Mouse (Mus musculus) induced T-regulatory cell, adult 2 months (primary cell): ENCODE results near the gene Fbxo10.
A peak's percentile ranks its signal among the peaks of the same experiment; 100 is the strongest.
"Not testable (repeated sequence)": the region's sequence is repeated elsewhere in the genome, so short reads cannot be mapped to it uniquely, and the experiment has no call there.

Source experiments
- DNase-seq: peaks from one replicate; pipeline ENCODE4 v3.0.0-alpha.2; 2012; ENCODE audit warnings: low read depth

Gene Fbxo10

DNA sequence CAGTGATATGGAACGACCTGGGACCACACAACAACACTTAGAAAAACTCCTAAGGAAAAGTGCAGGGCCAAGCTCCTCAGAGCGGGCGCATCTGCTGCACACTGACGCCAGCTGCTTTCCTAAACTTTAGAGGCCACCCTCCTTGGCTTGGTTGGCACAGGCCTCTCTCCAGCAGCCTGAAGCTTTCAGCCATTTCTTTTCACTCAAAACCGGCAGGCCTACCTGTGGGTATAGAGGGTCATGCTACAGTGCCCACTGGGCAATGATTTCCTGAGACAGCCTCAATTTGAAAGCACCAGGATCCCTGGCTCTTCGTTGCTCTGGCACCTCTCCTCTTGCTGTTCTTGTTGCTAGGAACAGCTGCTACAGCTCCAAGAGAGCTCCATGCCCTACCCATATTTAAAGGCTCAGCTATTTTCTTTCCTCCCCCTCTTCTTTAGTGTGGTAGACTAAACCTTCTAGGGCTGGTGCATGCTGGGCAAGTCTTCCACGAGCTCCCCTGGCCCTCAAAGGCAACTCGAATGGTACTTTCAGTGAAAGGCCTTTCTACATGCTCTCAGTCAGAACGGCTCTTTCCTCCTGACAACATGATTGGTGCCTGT is 37.0 kb downstream of the Fbxo10 start:
- DNase-seq = no peak

DNA sequence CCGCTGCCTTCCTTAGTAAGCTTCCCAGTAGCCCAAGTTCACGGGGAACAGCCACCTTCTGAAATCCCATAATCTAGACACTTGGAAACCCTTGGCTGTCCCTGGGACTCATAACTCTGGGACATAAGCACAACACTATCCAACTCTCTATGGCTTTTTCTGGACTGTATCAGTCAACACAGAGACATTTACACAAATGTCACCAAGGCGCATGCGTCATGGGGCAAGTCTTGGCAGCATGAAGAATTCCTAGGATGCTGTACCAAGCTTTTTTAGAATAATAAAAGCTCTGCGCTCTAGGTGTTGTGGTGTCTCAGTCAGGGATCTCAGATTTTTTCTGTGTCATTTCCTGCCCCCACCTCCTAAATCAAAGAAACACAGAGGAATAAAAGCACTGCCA is 37.7 kb downstream of the Fbxo10 start:
- DNase-seq = no peak

DNA sequence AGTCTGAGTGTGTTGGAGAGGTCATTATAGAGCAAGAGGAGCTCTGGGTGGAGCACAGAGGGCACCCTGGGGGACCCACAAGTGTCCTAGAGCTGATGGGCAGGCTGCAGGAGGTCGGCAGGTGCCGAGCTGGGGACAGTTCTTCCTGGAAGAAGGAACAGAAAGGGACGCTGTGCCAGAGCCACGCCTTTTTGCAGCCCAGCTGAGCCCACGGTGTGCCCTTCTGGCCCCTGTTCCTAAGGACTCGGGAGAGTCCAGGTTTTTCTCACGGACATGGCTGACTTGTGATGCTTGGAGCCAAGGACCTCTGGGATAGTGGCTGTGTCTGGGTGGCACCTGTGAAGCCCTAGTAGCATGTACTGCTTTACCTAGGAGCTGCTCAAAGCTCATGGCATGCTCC is 43.6 kb downstream of the Fbxo10 start:
- DNase-seq = no peak

DNA sequence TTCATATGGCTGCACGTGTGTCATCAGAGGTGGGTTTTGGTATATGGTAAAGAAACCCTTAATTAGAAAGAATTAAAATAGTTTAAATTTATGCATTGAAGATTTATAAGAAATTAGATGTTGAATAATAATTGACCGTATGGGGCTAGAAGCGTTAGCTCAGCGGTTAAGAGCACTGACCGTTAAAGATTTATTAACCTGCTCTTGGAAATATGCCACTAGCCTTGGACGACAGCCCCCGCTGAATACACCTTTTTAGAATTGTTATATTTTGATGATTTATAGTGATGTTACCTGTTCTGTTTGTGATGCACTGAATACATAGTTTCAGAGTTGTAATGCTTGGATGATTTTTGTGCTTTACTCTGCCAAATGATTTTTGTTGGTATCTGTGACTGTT is 44.9 kb downstream of the Fbxo10 start:
- DNase-seq = not testable (repeated sequence)

DNA sequence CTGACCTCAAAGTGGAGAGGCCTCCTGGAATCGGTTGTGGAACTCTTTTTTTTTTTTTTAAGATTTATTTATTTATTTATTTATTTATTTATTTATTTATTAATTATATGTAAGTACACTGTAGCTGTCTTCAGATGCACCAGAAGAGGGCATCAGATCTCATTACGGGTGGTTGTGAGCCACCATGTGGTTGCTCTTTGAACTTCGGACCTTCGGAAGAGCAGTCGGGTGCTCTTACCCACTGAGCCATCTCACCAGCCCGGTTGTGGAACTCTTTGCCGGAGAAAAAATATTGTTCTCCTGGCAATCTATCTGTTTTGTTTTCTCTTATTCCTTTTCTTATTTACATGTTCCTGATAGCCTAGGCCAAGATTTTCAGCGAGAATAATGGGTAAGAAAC is 45.5 kb downstream of the Fbxo10 start:
- DNase-seq = peak; percentile 45

DNA sequence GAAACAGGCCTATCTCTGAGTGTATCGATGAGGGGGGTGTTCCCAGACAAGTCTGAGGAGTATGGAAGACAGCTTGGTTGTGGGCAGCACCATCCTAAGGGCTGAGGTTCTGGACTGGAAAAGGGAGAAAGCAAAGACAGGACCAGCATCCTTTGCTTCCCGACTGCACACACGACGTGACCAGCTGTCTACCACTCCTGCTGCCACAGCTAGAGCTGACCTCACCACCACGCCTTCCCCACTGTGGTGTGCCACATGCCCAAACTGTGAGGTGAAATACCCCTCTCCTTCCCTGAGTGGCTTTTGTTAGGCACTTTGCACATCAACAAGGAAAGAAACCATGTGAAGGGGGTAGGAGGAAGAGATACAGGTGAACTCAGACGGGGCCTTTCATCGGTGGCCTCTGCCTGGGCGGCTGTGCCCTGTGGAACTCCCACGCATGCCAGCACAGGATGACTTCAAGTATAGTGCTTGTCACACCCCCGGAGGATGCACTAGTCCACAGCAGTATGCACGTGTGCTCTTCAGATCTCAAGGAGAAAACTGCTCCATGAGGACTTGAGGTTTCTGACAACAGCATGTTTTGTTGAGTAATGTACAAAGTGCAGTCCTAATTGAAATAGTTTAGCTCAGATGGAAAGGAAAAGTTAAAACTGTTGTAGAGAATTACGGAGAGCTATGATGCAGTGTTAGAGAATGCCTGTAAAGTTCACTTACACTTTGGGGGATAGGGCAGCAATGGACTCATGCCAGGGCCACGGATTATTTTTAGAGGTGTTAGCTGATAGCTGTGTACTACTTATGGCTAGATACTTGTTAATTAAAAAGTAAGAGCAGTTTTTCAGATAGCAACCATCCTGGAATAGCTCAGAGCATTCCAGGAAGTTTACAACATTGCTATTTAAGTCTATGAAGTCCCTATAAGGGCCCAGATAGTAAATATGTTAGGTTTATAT is 46.7 kb downstream of the Fbxo10 start:
- no peak for DNase-seq

DNA sequence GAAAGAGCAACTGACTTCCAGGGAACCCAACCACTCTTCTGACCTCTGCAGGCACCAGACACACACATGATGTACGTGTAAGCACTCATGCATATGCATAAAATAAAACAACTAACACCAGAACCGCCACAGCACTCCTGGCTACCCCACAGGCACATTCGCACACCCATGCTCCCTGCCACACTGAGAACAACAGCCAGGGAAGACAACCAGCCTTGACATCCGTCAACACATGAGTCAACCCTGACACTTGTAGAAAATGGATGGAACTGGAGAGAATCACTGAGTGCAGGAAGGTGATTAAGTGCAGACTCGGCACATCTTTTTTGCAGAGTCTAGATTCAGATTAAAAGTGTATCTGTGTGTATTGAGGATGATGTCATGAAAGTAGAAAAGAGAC is 47.8 kb downstream of the Fbxo10 start:
- no peak for DNase-seq

DNA sequence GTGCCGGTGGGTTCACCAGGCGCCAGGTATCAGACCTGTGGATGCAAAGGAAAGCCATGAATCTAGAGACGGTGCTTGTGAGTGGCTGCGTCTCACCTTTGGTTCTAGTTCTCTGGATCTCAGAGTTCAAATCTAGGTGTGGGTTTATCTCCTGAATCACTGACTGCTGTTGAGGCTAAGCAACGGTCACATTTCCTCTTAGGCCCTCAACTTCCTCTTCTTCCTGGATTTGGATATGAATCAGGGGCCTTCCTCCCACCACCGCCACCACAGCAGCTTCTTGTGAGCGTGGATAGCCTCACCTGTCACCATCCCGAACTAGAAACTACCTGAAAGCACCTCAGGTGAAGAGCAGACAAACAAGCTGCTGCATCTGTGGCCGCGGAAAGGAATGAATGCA is 48.4 kb downstream of the Fbxo10 start:
- DNase-seq = no peak

DNA sequence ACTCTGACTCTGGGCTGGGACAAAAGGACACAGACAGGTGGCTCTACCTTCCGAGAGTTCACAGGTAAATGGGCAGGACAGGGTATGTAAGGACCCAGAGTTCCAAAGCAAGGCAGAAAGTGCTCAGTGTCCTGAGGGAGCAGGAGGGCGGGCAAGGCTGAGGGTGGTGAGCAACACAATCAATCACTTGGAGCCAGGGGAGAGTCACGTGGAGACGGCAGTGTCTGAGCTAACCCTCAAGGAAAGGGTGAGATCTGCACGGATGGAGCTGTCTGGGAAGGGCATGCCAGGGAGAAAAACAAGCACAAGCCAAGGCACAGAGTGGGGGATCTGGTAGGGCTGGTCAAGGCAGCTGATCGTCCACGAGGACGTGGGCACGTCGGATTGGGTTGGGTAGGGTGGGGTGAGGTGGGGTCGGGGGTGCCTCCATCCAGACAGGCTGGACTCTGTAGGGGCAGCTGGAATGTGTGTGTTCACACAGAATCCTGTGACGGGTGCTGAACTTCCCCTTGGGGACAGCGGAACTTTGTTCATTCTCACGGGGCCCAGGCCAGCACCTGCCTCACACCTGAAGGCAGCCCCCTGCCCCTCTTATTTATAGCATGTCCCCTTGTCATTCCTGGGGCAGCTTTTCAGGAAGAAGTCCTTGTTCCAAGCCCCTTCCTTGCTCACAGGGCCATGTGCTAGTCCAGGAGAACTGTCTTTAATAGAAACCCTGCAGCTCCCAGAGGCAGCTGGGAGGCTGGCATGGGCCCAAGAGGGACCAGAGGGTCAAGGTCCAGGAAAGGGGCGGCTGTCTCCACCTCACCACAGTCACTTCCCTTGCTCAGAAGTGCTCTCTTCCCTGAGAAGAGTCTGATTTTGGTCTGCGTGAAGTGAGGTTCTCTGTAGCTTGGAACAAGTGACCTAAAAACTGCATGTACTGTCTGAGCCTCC is 49.4 kb downstream of the Fbxo10 start:
- DNase-seq = no peak

DNA sequence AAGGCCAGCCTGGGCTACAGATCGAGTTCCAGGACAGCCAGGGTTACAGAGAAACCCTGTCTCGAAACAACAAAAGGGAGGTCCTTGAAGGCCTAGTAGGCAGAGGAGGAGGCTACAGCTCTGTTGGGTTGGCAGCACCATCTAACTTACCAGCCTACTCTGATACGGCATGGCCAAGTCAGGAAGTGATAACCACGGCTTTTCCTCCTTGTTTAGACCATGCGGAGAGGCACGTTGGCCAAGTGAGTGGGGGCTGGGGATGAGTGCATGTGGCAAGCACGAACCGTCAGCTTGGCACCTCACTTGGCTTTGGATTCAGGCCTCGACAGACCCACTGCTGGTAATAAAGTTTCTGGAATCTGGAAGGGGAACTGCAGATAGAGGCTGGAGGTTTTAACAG is 51.8 kb downstream of the Fbxo10 start:
- DNase-seq = no peak

DNA sequence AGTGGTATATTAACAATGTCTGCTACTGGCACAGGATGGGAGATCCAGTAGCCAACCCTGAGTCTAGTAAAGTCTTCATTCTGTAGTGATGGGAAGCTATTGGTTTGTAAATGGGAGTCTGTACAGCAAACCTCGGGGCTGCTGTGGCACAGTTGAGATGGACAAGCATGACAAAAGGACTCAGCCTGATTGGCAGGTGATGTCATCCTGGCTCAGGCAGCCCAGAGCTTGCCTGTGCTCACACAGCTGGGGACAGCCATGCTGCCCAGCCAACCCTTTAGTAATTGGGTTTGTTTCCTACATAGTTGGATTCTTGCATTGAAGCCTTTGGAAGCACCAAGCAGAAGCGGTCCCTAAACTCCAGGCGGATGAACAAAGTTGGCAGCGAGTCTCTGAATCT is 57.9 kb downstream of the Fbxo10 start:
- no peak for DNase-seq

DNA sequence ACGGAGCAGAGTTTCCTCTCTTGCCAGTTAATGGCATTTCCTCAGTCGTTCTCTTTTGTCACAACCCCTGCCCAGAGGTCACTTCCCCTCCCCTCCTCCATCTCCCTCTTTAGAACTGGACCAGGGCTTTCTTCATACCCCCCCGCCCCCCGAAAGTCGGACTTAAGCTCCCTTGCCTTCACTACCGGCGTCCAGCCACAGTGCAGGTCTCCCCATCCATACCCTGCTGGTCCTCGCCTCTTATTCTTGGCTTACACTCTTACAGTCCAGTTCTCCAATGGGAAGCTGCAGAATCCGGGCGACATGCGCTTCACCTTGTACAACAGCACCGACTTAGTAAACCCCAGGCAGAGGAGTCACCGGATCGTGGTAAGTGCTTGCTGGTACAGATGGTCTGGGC is 65.4 kb downstream of the Fbxo10 start:
- DNase-seq = peak; percentile 48

DNA sequence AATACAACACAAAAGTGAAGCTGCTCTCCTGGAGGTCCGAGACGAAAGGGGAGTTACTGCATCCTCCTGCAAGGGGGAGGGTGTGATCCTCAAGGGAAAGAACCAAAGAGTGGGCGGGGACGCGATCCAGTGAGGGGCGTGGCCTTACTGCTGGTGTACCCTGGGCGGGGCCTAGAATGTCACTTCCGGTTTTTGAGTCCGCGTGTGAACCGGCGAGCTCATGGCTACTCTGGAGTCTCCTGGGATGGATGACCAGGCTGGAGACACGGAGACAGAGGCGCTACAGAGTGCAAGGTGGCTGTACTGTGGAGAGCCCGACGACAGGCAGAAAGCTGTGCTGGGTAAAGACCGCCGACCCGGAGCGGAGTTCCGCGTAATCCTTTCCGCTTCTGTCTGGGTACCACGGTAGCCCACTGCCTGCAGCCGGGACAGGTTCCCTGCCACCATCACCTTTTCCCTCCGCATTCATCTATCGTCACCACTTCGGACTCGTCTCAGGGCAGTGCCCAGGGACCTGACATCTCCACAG is 65.9 kb downstream of the Fbxo10 start, which contains the start of gene Polr1e:
Polr1e (plus strand) TSS at position 132 of the 529 bp plus-strand sequence.
- DNase-seq = peak; percentile 98

DNA sequence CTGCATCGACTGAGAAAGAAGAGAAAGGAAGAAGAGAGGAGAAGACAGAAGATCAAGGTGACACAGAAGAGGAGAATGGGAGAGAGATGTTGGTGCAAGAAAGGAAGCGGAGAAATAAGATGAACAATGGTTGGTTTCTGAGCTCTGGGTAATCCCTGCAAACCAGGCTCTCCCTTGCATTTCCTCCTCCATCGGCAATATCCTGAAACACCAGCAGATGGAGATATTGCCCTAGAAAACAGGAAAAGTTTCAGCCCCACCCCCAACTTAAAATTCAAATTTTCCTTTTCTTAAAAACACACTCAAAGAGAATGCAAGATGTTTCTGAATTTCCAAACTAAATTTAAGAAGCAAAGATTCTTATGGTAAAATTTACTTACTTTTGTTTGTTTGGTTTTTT is 68.8 kb downstream of the Fbxo10 start:
- DNase-seq = peak; percentile 86

DNA sequence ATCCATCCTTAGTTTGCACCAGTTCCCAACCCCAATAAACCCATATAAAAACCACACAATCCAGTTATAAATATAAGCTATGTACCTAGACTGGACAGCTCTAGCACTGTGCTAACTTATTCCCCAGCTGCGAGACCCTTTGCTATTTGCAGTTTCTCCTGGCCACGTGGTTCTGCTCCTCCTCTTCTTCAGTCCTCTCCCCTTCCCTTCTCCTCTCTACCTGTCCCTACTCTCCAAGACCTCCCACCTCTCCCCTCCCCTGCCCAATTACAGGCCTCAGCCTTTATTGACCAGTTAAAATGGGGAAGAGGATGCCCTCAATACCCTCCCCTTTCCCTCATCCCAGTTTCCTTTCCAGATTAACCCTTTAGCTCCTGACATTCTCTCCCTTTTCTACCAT is 70.9 kb downstream of the Fbxo10 start:
- no peak for DNase-seq

DNA sequence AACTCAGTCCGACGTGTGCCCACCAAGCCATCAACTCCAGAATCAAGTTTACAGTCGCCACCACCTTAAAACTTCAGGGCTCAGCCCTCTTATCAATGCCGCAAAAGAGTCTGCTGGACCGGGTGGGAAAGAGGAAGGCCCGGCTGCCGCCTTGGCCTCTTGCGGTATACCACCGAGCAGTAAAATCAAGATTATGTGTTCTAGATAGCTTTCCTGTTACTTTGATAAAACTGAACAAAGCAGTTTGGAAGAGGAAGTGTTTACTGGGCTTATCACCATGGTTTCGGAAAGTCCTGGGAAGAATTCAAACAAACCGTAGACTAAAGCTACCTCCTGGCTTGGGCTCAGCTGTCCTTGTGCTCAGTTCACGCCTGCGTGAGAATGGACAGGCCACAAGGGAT is 71.4 kb downstream of the Fbxo10 start:
- no peak for DNase-seq

DNA sequence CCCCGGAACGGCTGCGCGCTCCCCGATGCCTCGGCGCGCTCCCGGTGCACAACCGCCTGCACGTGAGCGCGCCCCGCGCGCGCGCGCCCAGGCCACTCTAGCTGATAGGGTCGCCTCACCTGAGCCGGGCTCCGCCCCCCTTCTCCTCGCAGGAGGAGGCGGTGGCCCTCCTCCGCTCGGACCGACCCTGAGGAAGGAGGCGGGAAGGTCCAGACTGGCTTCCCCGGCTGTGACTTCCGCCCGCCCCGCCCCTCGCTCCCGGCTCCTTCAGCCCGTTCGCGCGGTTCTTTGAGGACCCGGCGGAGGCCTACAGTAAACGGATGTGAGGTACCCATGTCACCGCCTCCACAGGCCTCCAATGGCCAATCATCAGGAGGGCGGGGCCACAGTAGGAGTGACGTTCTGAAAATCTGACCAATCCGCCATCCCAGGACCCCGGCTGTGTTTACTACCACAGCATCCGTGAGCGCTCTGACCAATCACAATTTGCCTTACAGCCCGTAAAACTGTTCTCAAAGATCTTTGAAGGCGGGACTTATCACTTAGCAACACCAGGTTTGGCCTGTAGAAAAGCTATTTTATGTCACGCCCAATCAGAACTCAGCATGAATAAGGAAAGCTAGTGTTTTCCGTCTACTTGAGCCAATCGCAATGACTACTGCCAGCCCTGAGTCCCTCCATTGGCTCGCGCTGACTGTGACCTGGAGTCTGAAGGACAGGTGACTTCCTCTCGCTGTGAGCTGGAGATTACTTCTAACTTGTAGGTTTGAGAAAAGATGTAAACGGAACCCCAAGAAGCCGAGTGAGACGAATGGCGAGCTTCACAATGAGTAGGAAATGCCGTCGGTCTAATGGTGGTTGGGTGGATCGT is 72.1 kb downstream of the Fbxo10 start, which contains the start of gene Zbtb5:
Zbtb5 (minus strand) TSS at position 308 of the 871 bp plus-strand sequence.
- DNase-seq = peak; percentile 100

DNA sequence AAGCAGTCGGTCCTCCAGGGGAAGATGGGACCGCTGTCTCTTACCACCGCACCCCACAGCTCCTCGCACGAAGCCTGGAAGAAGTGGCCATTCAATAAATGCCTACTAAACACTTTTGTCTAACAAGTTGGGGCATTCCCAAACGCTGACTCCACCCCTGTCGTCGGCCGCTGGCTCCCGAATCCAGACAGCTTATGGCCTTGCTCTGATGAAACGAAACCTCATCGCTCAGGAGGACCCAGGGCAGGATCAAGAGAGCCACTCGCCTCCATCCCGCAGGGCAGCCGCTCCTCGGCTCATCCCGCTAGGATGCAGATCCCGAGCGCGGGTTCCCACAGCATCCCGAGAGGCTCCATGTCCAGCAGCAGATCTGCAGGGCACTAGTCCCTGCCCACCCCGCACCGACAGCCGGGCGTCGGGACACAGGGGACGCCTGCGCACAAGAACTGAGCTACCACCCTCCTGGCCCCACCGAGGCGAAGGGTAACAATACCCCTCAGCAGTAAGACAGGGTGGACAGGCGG is 72.8 kb downstream of the Fbxo10 start:
- DNase-seq = peak; percentile 83

DNA sequence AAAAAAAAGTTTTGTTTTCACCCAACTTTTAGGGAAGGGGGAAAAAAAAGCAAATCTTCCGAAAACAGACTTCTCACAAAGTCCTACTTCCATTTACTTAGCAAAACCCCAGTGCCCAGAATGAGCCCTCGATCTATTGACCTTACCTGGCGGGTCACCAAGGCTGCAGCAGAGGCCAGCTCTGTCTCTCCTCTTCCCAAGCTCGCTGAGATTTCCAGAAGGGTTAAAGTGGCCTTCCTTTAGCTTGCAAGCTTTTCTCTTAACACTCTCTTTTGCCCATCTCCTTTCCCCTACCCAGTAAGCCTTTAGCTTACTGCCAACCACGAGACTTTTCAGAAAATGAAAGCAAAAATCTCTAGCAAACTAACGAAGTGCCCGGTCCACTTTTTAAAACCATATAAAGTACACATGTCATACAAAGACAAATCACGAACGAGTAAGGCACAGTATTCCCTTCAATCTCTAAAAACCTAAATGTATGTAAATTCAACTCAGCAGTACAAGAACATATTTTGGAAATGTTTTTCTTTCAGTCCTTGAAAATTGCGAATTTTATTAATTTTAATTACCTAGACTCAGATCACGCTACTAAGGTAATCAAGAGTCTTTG is 73.5 kb downstream of the Fbxo10 start:
- DNase-seq = peak; percentile 46

DNA sequence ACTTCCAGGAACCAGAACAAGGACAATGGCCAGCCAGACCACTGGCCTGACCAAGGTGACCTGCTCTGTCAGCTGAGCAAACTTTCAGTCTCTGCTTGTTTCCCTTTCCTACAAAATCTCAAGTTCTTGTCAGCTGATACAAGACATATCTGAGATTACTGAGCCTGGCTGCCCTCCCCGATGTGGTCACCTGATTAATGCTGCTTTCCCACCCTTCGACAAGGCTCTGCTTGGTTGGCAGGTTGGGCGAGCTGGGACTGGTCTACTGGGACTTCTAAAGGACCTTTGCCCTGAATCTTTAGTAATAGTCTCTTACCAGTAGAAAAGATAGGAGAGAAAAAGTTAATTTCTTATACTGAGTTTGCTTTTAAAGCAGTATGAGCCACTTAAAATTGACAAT is 79.0 kb downstream of the Fbxo10 start:
- no peak for DNase-seq
